Mouse (Mus musculus) cerebellum, adult 2 months (tissue): Measurements from ENCODE around the gene Tmem17. TPM values are rescaled to one million over a fixed set of nuclear protein-coding genes. Genes with fewer than 3 reads are reported as not detected.

Experiments used
- DNase-seq, 2 experiments: peaks; one replicate each; pipeline ENCODE4 v3.0.0; 2021
- H3K27ac ChIP-seq: fragments of 200-500 bp; 2 replicates; pipeline ENCODE4 v1.5.1; 2012; ENCODE audit warnings: low read length, control low read depth, inconsistent platforms; ENCODE audit not compliant: insufficient read depth
- H3K27me3 ChIP-seq: fragments of 200-500 bp; 2 replicates; pipeline ENCODE4 v1.6.1; 2012; ENCODE audit warnings: inconsistent platforms, mild to moderate bottlenecking, low read length, moderate library complexity; ENCODE audit not compliant: control insufficient read depth, insufficient read depth
- H3K4me1 ChIP-seq: fragments of 200-500 bp; 2 replicates; pipeline ENCODE4 v1.6.1; 2011; ENCODE audit warnings: low read length; ENCODE audit not compliant: control insufficient read depth, insufficient read depth
- H3K4me3 ChIP-seq: fragments of 200-500 bp; replicated peaks from 2 replicates; pipeline ENCODE3; 2011; ENCODE audit warnings: mild to moderate bottlenecking, low read depth, low read length, control low read depth; ENCODE audit not compliant: insufficient read depth
- CTCF ChIP-seq: fragments of 200-500 bp; IDR thresholded peaks from 2 replicates; pipeline ENCODE4 v1.5.1; 2011; ENCODE audit warnings: low read depth, mild to moderate bottlenecking, control low read depth, low read length, moderate library complexity, borderline replicate concordance; ENCODE audit not compliant: insufficient read depth
- POLR2A ChIP-seq: fragments of 200-500 bp; IDR thresholded peaks from 2 replicates; pipeline ENCODE4 v1.6.1; 2011; ENCODE audit warnings: low read length, control low read depth, borderline replicate concordance; ENCODE audit not compliant: insufficient read depth
- WGBS: fragments of 180-500 bp; shearing (Covaris S2); methylation state at CpG from one replicate; pipeline ENCODE4 v1.1.7; 2018; 5-methylcytosine and 5-hydroxymethylcytosine counted together
- polyA plus RNA-seq: library from polyadenylated mRNA; depleted of rRNA; stranded (reverse); fragments of >200 nt; gene quantifications from 2 replicates; pipeline ENCODE4 v1.2.3, GENCODE M21; 2012

Gene Tmem17
- polyA plus RNA-seq, 1 experiment = 6.6 TPM

DNA sequence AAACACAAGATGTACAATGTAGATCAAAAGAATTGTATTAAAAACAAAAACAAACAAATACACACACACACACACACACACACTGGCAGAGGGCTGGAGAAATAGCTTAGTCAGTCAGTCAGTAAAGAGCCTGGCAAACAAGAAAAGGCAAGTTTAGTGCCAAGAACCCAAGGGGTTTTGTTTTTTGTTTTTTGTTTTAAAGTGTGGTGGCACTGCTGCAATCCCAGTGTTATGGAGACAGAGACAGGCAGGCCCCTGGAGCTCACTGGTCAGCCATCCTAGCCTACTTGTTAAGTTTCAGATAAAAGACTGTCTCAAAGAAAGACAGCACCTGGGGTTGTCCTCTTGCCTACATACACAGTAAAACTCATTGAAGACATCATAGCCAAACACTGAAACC, 12.0 kb upstream of the Tmem17 start:
- H3K27ac ChIP-seq = no peak overlapping the region
- no peaks in the 10 kb centered on the region for H3K4me1 ChIP-seq
- H3K27me3 ChIP-seq = no peaks in the 10 kb centered on the region
- DNase-seq = no peak
- no peak for TF ChIP-seq CTCF
- no peak for TF ChIP-seq POLR2A
- no peak overlapping the region for H3K4me3 ChIP-seq

GRCm38 (mm10) chr11:22500771-22501566, 10.9 kb upstream of the Tmem17 start:
- Histone ChIP-seq H3K27ac (no peak overlapping the region), H3K4me3 (no peak overlapping the region), H3K4me1 (no peaks in the 10 kb centered on the region), H3K27me3 (no peaks in the 10 kb centered on the region)
- TF ChIP-seq CTCF = no peak
- TF ChIP-seq POLR2A = no peak
- no peak for DNase-seq
- 92% methylated on average over 9 of the region's 9 CpGs for WGBS

- WGBS = 17% methylated on average over 11 of the region's 11 CpGs
- peak overlapping the region; percentile 70 for H3K4me3 ChIP-seq
- TF ChIP-seq CTCF = no peak
- TF ChIP-seq POLR2A = no peak
- peak overlapping the region; percentile 92; the same call in 1 of the 2 replicates for H3K27ac ChIP-seq
- DNase-seq = no peak
- no peaks in the 10 kb centered on the region for H3K27me3 ChIP-seq
- H3K4me1 ChIP-seq = no peaks in the 10 kb centered on the region
Observed at GRCm38 (mm10) chr11:22513075-22513474, 1.2 kb downstream of the Tmem17 start.

DNA sequence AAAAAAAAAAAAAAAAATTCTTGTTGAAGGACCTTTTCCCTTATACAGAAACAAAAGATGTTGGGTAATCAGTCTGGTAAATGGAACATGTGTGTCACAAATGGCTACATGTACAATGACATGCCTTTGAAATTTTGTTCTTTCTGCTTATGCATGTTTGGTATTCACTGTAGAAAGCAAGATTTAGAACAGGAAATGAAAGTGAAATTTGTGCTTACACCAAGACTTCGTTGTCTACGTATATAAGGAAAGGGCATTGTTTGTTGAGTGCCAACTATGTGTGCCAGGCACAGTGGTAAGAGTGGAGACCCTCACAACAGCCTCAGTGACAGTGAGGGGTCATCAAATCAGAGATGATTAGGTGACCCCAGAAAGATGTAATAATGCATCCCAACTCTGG, 3.2 kb downstream of the Tmem17 start:
- H3K4me1 ChIP-seq = no peaks in the 10 kb centered on the region
- no peak overlapping the region for H3K27ac ChIP-seq
- no peak for DNase-seq
- no peaks in the 10 kb centered on the region for H3K27me3 ChIP-seq
- H3K4me3 ChIP-seq = no peak overlapping the region
- 98% methylated on average over 2 of the region's 2 CpGs for WGBS
- no peak for TF ChIP-seq POLR2A
- no peak for TF ChIP-seq CTCF

- Histone ChIP-seq H3K27ac (no peak overlapping the region), H3K27me3 (no peaks in the 10 kb centered on the region), H3K4me1 (no peaks in the 10 kb centered on the region), H3K4me3 (no peak overlapping the region)
- DNase-seq = no peak
- 75% methylated on average over 6 of the region's 6 CpGs for WGBS
- TF ChIP-seq CTCF (no peak), POLR2A (no peak)
Observed at GRCm38 (mm10) chr11:22518445-22518844, 6.6 kb downstream of the Tmem17 start.

- no peak overlapping the region for H3K4me3 ChIP-seq
- H3K4me1 ChIP-seq = no peaks in the 10 kb centered on the region
- H3K27ac ChIP-seq = no peak overlapping the region
- TF ChIP-seq POLR2A = no peak
- no peak for TF ChIP-seq CTCF
- no peaks in the 10 kb centered on the region for H3K27me3 ChIP-seq
- WGBS = 93% methylated on average over 4 of the region's 4 CpGs
- DNase-seq = no peak
Observed at GRCm38 (mm10) chr11:22520251-22520650, 8.4 kb downstream of the Tmem17 start.

GRCm38 (mm10) chr11:22524606-22525005, 12.7 kb downstream of the Tmem17 start:
- Histone ChIP-seq H3K27me3 (no peaks in the 10 kb centered on the region), H3K27ac (no peak overlapping the region), H3K4me3 (no peak overlapping the region), H3K4me1 (no peaks in the 10 kb centered on the region)
- DNase-seq = no peak
- TF ChIP-seq CTCF = no peak
- TF ChIP-seq POLR2A = no peak
- 93% methylated on average over 1 of the region's 1 CpGs for WGBS

GRCm38 (mm10) chr11:22540600-22540999, 28.7 kb downstream of the Tmem17 start:
- H3K27ac ChIP-seq = no peak overlapping the region
- DNase-seq = no peak
- no peaks in the 10 kb centered on the region for H3K27me3 ChIP-seq
- TF ChIP-seq POLR2A (no peak), CTCF (no peak)
- no peak overlapping the region for H3K4me3 ChIP-seq
- no peaks in the 10 kb centered on the region for H3K4me1 ChIP-seq
- 63% methylated on average over 1 of the region's 1 CpGs for WGBS
